Mouse (Mus musculus) left cerebral cortex, postnatal 10 days (tissue): ENCODE measurements around the gene Prex1. TPM values are rescaled to one million over a fixed set of nuclear protein-coding genes. Genes with fewer than 3 reads are reported as not detected.

ENCODE experiments used
- DNase-seq, 2 experiments: peaks; one replicate each; pipeline ENCODE4 v3.0.0; 2021 to 2022; ENCODE audit warnings: low spot score in 2 of 2, mixed read lengths in 1 of 2; ENCODE audit errors: extremely low spot score in 1 of 2
- intact Hi-C: fragments of 180-260 bp; cut with DNase I; formaldehyde crosslinking; loops from one replicate; pipeline ENCODE4 v1.15.1; 2025
- total RNA-seq, 2 experiments: library from RNA; stranded (reverse); gene quantifications; 2 replicates each; pipeline ENCODE4 v1.2.3; 2021

The Prex1 gene
- total RNA-seq, 2 experiments from 2014 or later: 90.8 to 102 TPM

DNA sequence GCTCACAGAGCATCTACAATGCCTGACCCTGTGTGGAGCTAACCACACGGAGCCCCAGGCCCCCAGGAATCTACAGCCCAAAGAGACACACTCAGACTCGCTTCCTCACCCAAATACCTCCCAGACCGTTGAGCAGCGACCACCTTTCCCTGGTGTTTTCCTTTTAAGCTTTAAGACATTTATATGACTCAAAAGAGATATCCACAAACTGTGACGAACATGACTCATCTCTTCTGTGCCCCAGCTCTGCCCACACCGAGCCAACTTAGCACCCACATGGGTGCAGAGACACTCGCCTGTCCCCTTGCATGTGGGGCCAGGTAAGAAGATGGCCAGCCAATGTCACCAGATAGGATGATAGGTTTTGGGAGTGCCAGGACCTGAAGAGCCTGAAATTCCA lies 66.4 kb downstream of the Prex1 start:
- DNase-seq: no peak
- intact Hi-C loops: no loop called here

- intact Hi-C loops: no loop called here
- DNase-seq: no peak
These were observed 67.1 kb downstream of the Prex1 start for GRCm38 (mm10) chr2:166646434-166647088.

- DNase-seq: no peak
- intact Hi-C loops: no loop called here
These were observed 68.8 kb downstream of the Prex1 start for GRCm38 (mm10) chr2:166644816-166645215.

- intact Hi-C loops: no loop called here
- no peak for DNase-seq
These were observed 71.0 kb downstream of the Prex1 start for GRCm38 (mm10) chr2:166642581-166642987.

DNA sequence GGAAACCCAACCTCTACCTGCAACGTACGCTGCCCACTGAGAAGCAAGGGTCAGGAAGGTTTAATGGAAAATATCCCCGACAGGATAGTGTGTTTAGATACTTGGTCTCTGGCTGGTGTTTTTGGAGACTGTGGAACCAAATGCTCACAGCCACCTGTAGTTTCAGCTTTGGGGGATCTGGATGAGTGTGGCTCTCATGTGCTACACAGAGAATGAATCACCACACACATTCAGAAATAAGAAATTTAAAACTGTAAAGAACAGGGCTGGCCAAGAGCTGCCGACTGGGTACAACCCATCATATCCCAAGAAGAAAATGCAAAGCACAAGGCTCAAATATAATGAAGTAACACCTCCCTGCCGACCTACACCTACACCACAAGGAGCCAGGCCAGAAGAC lies 73.9 kb downstream of the Prex1 start:
- DNase-seq: no peak
- intact Hi-C loops: no loop called here

DNA sequence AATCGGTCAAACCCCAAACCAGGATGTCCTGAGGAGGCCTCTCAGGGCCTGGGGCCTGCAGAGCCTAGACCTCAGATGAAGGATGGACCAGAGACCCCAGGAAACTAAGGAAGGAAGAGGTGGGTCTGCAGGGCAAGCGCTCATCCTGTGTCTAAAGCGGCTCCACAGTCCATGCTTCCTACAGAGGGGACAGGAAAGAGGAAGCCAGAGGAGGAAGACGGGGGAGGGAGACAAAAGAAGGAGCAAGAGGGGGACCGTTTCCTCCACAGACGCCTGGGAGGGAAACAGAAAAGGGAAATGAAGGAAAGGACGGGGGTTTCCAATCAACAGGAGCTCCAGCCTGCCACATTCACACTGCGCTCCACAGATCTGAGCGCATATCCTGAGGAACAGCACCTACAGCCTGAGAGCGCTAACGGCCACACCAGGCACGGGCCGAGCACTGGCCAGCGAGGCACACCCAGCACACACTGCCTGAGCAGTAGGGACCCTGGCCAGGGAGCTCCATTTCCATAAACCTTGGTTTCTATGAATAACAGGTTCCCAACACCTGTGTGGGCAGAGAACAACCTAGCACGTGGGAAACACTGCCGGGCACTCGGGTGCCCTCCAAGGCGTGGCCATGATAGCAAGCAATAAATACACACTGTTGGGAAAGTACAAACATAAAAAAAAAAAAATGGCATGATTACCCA lies 74.5 kb downstream of the Prex1 start:
- DNase-seq: no peak
- intact Hi-C loops: no loop called here

- no peak for DNase-seq
- intact Hi-C loops: no loop called here
These were observed 75.4 kb downstream of the Prex1 start for GRCm38 (mm10) chr2:166638079-166638800.

- intact Hi-C loops: no loop called here
- DNase-seq: no peak
These were observed 76.0 kb downstream of the Prex1 start for GRCm38 (mm10) chr2:166637673-166637990.

- DNase-seq: peak in 1 of 2 experiments; percentile 69
- intact Hi-C loops: no loop called here
These were observed 76.6 kb downstream of the Prex1 start for GRCm38 (mm10) chr2:166636867-166637672.

GRCm38 (mm10) chr2:166635521-166635920 lies 78.1 kb downstream of the Prex1 start:
- intact Hi-C loops: no loop called here
- no peak for DNase-seq

DNA sequence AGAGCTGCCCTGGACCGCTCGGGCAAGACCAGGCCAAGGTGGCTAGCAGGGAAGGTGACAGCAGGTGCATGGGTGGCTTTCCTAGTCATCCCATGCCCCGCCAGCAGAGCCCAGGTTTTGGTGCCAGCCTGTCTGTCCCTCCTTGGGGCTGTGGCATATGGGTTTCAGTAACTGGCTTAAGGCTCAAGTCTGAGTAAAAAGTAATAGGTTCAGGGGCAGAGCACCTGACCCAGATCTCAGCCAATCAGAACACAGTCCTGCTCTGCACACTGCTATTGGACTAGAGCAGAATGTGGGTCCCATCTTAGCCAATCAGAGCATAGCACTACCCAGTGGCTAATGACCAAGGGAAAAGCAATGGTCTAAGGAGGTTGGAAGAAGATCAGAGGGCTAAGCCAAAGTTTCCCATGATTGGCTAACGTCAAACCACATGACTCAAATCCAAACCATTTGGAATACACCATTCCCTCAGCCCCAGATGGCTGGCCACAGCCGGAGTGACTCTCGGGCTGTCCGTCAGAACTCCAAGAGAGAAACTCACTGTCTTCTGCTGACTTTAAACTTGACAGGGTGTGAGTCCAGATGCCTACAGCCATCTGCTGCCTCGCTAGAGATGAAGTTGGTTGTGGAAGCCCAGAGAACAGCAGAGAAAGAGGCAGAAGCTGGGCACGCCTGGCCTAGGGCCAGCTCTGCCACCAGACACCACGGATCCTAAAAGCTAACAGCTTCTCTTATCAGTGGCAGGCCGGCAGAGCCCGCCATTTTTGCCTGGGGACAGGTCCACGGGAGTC lies 80.9 kb downstream of the Prex1 start:
- intact Hi-C loops: no loop called here
- DNase-seq: peak in 1 of 2 experiments; percentile 59

DNA sequence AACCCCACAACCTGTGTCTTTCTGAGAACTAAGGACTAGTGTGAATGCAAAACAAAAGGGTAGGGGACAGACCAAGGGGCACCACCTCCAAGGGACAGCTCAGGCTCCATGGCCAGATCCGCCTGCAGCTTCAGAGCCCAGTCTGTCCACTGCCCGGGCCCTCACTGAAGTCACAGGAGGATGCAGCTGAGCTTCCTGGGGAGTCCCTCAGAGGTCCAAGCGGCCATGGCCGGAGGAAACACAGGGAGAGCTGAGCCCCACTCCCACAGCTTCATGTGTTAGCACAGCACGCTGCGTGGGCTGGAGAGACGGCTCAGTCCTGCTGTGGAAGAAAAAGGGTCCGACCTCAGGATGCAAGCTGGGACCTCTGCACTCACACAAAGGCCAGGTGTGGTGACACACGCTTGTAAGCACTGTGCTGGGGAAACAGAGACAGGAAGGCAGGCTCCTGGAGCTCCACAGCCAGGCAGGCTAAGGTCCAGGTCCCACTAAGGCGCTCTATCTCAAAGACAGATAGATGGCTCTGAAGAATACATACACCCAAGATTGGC lies 81.9 kb downstream of the Prex1 start:
- intact Hi-C loops: no loop called here

GRCm38 (mm10) chr2:166631189-166631588 lies 82.4 kb downstream of the Prex1 start:
- DNase-seq: no peak
- intact Hi-C loops: no loop called here

More for the DNA sequence above, 81.9 kb downstream of the Prex1 start:
- DNase-seq: no peak

GRCm38 (mm10) chr2:166629941-166630674 lies 83.5 kb downstream of the Prex1 start:
- intact Hi-C loops: no loop called here
- peak in 1 of 2 experiments; percentile 64 for DNase-seq

DNA sequence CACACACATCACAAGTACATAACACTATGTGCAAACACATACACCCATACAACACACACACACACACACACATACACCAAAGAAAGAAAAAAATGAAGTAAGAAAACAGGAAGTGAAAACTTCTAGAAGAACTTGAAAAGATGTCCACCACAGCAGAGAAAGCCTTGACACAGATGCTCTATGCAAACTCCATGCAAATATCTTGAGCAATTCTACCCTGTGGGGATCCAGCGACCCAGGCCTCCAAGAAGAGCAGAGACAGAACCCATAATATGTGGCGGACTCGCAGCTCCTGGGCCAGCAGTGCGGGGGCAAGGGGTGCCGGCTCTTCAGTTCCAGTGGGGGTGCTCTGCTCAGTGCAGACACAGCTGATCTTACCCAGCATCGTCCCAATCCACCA lies 86.1 kb downstream of the Prex1 start:
- intact Hi-C loops: no loop called here
- DNase-seq: no peak

- intact Hi-C loops: no loop called here
- DNase-seq: no peak
These were observed 88.4 kb downstream of the Prex1 start for GRCm38 (mm10) chr2:166625219-166625618.

- intact Hi-C loops: no loop called here
- peak; percentile 60 to 74 for DNase-seq
These were observed 90.5 kb downstream of the Prex1 start for GRCm38 (mm10) chr2:166623081-166623567.
